In genomic region chr17:48272158-48272557, GRCm38 (mm10) we compare ENCODE assay signal across 16 mouse cellular contexts. TPM values are rescaled to one million over a fixed set of nuclear protein-coding genes. Genes with fewer than 3 reads are reported as not detected.
DNase-seq lines count a peak whose midpoint lies in the region; ATAC-seq and TF ChIP-seq lines count a peak whose summit lies in the region.
"Had no signal": no experiment of that assay in that cellular context is flagged by ENCODE, and none has a peak within 500 bp of the region (broad histone marks: within the 10 kb centered on the region; RNA-seq: fewer than 3 reads in every experiment).

No protein-coding gene starts in this region.

- peak overlapping the region; percentile 49 for H3K4me2 ChIP-seq in intestine, postnatal 0 days (replicated peaks; ENCODE audit: low read depth)
- H3K4me2 ChIP-seq: limb, embryonic 15.5 days had no signal

- 40% methylated on average over 5 of the region's 5 CpGs for WGBS in heart, embryonic 10.5 days
- WGBS in bone marrow, adult 2 months: 62% methylated on average over 5 of the region's 5 CpGs
- 50% methylated on average over 5 of the region's 5 CpGs for WGBS in intestine, postnatal 0 days

- peak; percentile 94 for DNase-seq in heart, embryonic 10.5 days (ENCODE audit: low spot score)
- no peak for DNase-seq in heart, adult 8-10 months (ENCODE audit: low spot score)
- no peak for DNase-seq in left cerebral cortex, postnatal 25 days (ENCODE audit: low spot score in 2 of 2)
- no peak for DNase-seq in lung, postnatal 4 days
- DNase-seq in right cerebral cortex, postnatal 25 days: no peak
- DNase-seq: cerebellum, adult 8-10 months; heart, postnatal 10 days; kidney, postnatal 25 days; right cerebral cortex, postnatal 4 days; thymus, adult 18-20 months had no signal

- no peak for TF ChIP-seq POLR2A in bone marrow, adult 2 months (IDR thresholded peaks at IDR 0.05; ENCODE audit: borderline replicate concordance, control insufficient read depth, low read depth, low read length)

- H3K27me3 ChIP-seq in heart, embryonic 10.5 days (ENCODE audit: insufficient read depth, poor library complexity, severe bottlenecking): no peaks in the 10 kb centered on the region
- H3K27me3 ChIP-seq in intestine, postnatal 0 days (replicated peaks; ENCODE audit: control insufficient read depth, insufficient read depth, low read length): no peaks in the 10 kb centered on the region
- H3K27me3 ChIP-seq: limb, embryonic 15.5 days had no signal

- H3K27ac ChIP-seq in heart, embryonic 10.5 days: no peak overlapping the region
- peak overlapping the region; percentile 59 for H3K27ac ChIP-seq in bone marrow, adult 2 months (ENCODE audit: control insufficient read depth, insufficient read depth, low read depth, low read length, poor library complexity)
- peak overlapping the region; percentile 41; the same call in 1 of the 2 replicates for H3K27ac ChIP-seq in intestine, postnatal 0 days (ENCODE audit: low read depth, low read length)
- H3K27ac ChIP-seq: limb, embryonic 15.5 days had no signal

- H3K9ac ChIP-seq in intestine, postnatal 0 days (ENCODE audit: low read depth, low read length): no peak overlapping the region
- H3K9ac ChIP-seq: limb, embryonic 15.5 days had no signal

- ATAC-seq in intestine, postnatal 0 days: peak; percentile 71
- ATAC-seq in megakaryocyte progenitor cell, adult 5-6 weeks (replicated peaks; ENCODE audit: poor library complexity): peak; percentile 91

- no peak overlapping the region for H3K4me3 ChIP-seq in heart, embryonic 10.5 days
- H3K4me3 ChIP-seq in bone marrow, adult 2 months (replicated peaks; ENCODE audit: control insufficient read depth, low read depth, low read length): peak overlapping the region; percentile 47
- no peak overlapping the region for H3K4me3 ChIP-seq in intestine, postnatal 0 days (ENCODE audit: low read depth, low read length)
- H3K4me3 ChIP-seq: limb, embryonic 15.5 days had no signal

- H3K4me1 ChIP-seq in heart, embryonic 10.5 days: no peaks in the 10 kb centered on the region
- peaks cover 6% of the 10 kb centered on the region for H3K4me1 ChIP-seq in bone marrow, adult 2 months (ENCODE audit: control insufficient read depth, insufficient read depth, low read length)
- peaks cover 5% of the 10 kb centered on the region for H3K4me1 ChIP-seq in intestine, postnatal 0 days (replicated peaks; ENCODE audit: control insufficient read depth, insufficient read depth, low read length)
- H3K4me1 ChIP-seq: limb, embryonic 15.5 days had no signal

- intact Hi-C loops in left cerebral cortex, postnatal 25 days (cut with DNase I): no loop called here

- H3K36me3 ChIP-seq in heart, embryonic 10.5 days: no peaks in the 10 kb centered on the region
- no peaks in the 10 kb centered on the region for H3K36me3 ChIP-seq in intestine, postnatal 0 days (ENCODE audit: control insufficient read depth, insufficient read depth)
- H3K36me3 ChIP-seq: limb, embryonic 15.5 days had no signal

- TF ChIP-seq CTCF in bone marrow, adult 2 months (IDR thresholded peaks at IDR 0.05; ENCODE audit: control insufficient read depth, insufficient read depth, low read length): no peak
- TF ChIP-seq CTCF in intestine, postnatal 0 days (IDR thresholded peaks at IDR 0.05; ENCODE audit: low read depth): no peak

- H3K9me3 ChIP-seq in heart, embryonic 10.5 days: no peaks in the 10 kb centered on the region
- no peaks in the 10 kb centered on the region for H3K9me3 ChIP-seq in intestine, postnatal 0 days (ENCODE audit: control insufficient read depth)
- H3K9me3 ChIP-seq: limb, embryonic 15.5 days had no signal

RNA-seq across cellular contexts. Expression of gene Treml4, which starts 8.1 kb away (rescaled TPM):
- 0.63 and 0.74 TPM in 2 replicates for polyA plus RNA-seq in heart, embryonic 10.5 days (2016; fragmentation: Nextera tagmentation; extraction: Ambion mirVana)
- under 1 TPM in 2 of 4 experiments, not detected in 2; 0.17 to 0.19 TPM for total RNA-seq in heart, adult 8-10 months (2022)
- polyA plus RNA-seq in bone marrow, adult 2 months (2011; ENCODE audit: insufficient read depth, insufficient read length, low replicate concordance, missing spikeins): 5.4 and 21.2 TPM in 2 replicates
- polyA plus RNA-seq in intestine, postnatal 0 days (2015; fragmentation: Nextera tagmentation; extraction: Ambion mirVana): 1.4 and 2.2 TPM in 2 replicates
- total RNA-seq in megakaryocyte progenitor cell, adult 5-6 weeks (2015): 0.10 and 0.76 TPM in 2 replicates
- total RNA-seq in megakaryocyte progenitor cell, adult 5-6 weeks (2017): 2.2 and 2.9 TPM in 2 replicates
- total RNA-seq in left cerebral cortex, postnatal 25 days (2021): not detected
- total RNA-seq: gastrocnemius, adult 8-10 months had no signal
- polyA plus RNA-seq: forebrain, embryonic 11.5 days had no signal

RNA-seq across cellular contexts. Expression of gene Trem3, which starts 24.6 kb away (rescaled TPM):
- not detected in 2 replicates for polyA plus RNA-seq in heart, embryonic 10.5 days (2016; fragmentation: Nextera tagmentation; extraction: Ambion mirVana)
- total RNA-seq in heart, adult 8-10 months (2022): not detected
- polyA plus RNA-seq in bone marrow, adult 2 months (2011; ENCODE audit: insufficient read depth, insufficient read length, low replicate concordance, missing spikeins): 18.5 and 53.5 TPM in 2 replicates
- not detected in 2 replicates for polyA plus RNA-seq in intestine, postnatal 0 days (2015; fragmentation: Nextera tagmentation; extraction: Ambion mirVana)
- total RNA-seq in megakaryocyte progenitor cell, adult 5-6 weeks (2015): 124 and 147 TPM in 2 replicates
- 113 and 150 TPM in 2 replicates for total RNA-seq in megakaryocyte progenitor cell, adult 5-6 weeks (2017)
- total RNA-seq in left cerebral cortex, postnatal 25 days (2021): under 1 TPM; 0.34 to 0.37 TPM
- total RNA-seq: gastrocnemius, adult 8-10 months; heart, postnatal 10 days had no signal
- polyA plus RNA-seq: forebrain, embryonic 11.5 days had no signal

RNA-seq across cellular contexts. Expression of gene Treml2, which starts 27.1 kb away (rescaled TPM):
- polyA plus RNA-seq in heart, embryonic 10.5 days (2016; fragmentation: Nextera tagmentation; extraction: Ambion mirVana): 0.97 and 1.3 TPM in 2 replicates
- under 1 TPM; 0.56 to 0.82 (median 0.64) TPM for total RNA-seq in heart, adult 8-10 months (2022)
- 56.4 and 152 TPM in 2 replicates for polyA plus RNA-seq in bone marrow, adult 2 months (2011; ENCODE audit: insufficient read depth, insufficient read length, low replicate concordance, missing spikeins)
- 0.24 TPM in 1 of 2 replicates, not detected in the other for polyA plus RNA-seq in intestine, postnatal 0 days (2015; fragmentation: Nextera tagmentation; extraction: Ambion mirVana)
- 42.9 and 54.0 TPM in 2 replicates for total RNA-seq in megakaryocyte progenitor cell, adult 5-6 weeks (2015)
- total RNA-seq in megakaryocyte progenitor cell, adult 5-6 weeks (2017): 43.9 and 50.8 TPM in 2 replicates
- total RNA-seq in left cerebral cortex, postnatal 25 days (2021): under 1 TPM; 0.18 to 0.57 TPM

RNA-seq across cellular contexts. Expression of gene Trem1, which starts 39.6 kb away (rescaled TPM):
- 0.05 and 0.11 TPM in 2 replicates for polyA plus RNA-seq in heart, embryonic 10.5 days (2016; fragmentation: Nextera tagmentation; extraction: Ambion mirVana)
- under 1 TPM in 2 of 4 experiments, not detected in 2; 0.12 to 0.49 TPM for total RNA-seq in heart, adult 8-10 months (2022)
- 3.8 and 11.7 TPM in 2 replicates for polyA plus RNA-seq in bone marrow, adult 2 months (2011; ENCODE audit: insufficient read depth, insufficient read length, low replicate concordance, missing spikeins)
- 0.21 and 0.23 TPM in 2 replicates for polyA plus RNA-seq in intestine, postnatal 0 days (2015; fragmentation: Nextera tagmentation; extraction: Ambion mirVana)
- total RNA-seq in megakaryocyte progenitor cell, adult 5-6 weeks (2015): 4.8 and 5.9 TPM in 2 replicates
- 13.1 and 15.3 TPM in 2 replicates for total RNA-seq in megakaryocyte progenitor cell, adult 5-6 weeks (2017)
- total RNA-seq in left cerebral cortex, postnatal 25 days (2021): not detected
- total RNA-seq: gastrocnemius, adult 8-10 months had no signal
- polyA plus RNA-seq: forebrain, embryonic 11.5 days had no signal

RNA-seq across cellular contexts. Expression of gene B430306N03Rik, which starts 43.8 kb away (rescaled TPM):
- polyA plus RNA-seq in heart, embryonic 10.5 days (2016; fragmentation: Nextera tagmentation; extraction: Ambion mirVana): 0.13 TPM in 1 of 2 replicates, not detected in the other
- total RNA-seq in heart, adult 8-10 months (2022): 1 to 10 TPM in 1 of 4 experiments, under 1 TPM in 3; 0.12 to 1.1 (median 0.16) TPM
- 14.0 and 32.4 TPM in 2 replicates for polyA plus RNA-seq in bone marrow, adult 2 months (2011; ENCODE audit: insufficient read depth, insufficient read length, low replicate concordance, missing spikeins)
- polyA plus RNA-seq in intestine, postnatal 0 days (2015; fragmentation: Nextera tagmentation; extraction: Ambion mirVana): 0.05 and 0.22 TPM in 2 replicates
- total RNA-seq in megakaryocyte progenitor cell, adult 5-6 weeks (2015): 8.3 and 11.9 TPM in 2 replicates
- 2.7 and 4.6 TPM in 2 replicates for total RNA-seq in megakaryocyte progenitor cell, adult 5-6 weeks (2017)
- under 1 TPM; 0.07 to 0.11 TPM for total RNA-seq in left cerebral cortex, postnatal 25 days (2021)
- total RNA-seq: gastrocnemius, adult 8-10 months had no signal
- polyA plus RNA-seq: forebrain, embryonic 11.5 days had no signal

Comparison
In these comparisons a context has a peak if more than half of its experiments do, and no peak if none do; other contexts are left out.
1. RNA of gene Trem3, which starts 24.6 kb away (total RNA-seq): 113 to 150 TPM in megakaryocyte progenitor cell, adult 5-6 weeks; 0.34 to 0.37 TPM in left cerebral cortex, postnatal 25 days and not detected in heart, adult 8-10 months; every median in the first group is over 10 times any median in the second.
2. RNA of gene Treml2, which starts 27.1 kb away (total RNA-seq): 42.9 to 54.0 TPM in megakaryocyte progenitor cell, adult 5-6 weeks; 0.56 to 0.82 TPM in heart, adult 8-10 months and 0.18 to 0.57 TPM in left cerebral cortex, postnatal 25 days; every median in the first group is over 10 times any median in the second.